Mouse (Mus musculus) G1E (cell line): ENCODE measurements at regions not wholly inside any gene's neighbourhood (a gene's known extent, or its start where the extent isn't known, plus 50 kb on each side); places are given as distances from the start of the nearest gene placed in this dataset.

ENCODE experiments used
- CTCF ChIP-seq: IDR thresholded peaks from 2 replicates; pipeline ENCODE4 v1.5.1; 2012; ENCODE audit warnings: low read depth, low read length, inconsistent platforms, mixed read lengths
- GATA1 ChIP-seq: IDR thresholded peaks from 2 replicates; pipeline ENCODE4 v1.6.1; 2012; ENCODE audit warnings: borderline replicate concordance, low read length, inconsistent platforms, mixed read lengths
- POLR2AphosphoS5 ChIP-seq: IDR thresholded peaks from 2 replicates; pipeline ENCODE4 v1.6.1; 2012; ENCODE audit warnings: low read depth, low read length, inconsistent platforms; ENCODE audit not compliant: insufficient replicate concordance
- TAL1 ChIP-seq: conservative IDR thresholded peaks from 2 replicates; pipeline ENCODE4 v1.6.1; 2012; ENCODE audit warnings: low read depth, low read length, inconsistent platforms, mixed read lengths

DNA sequence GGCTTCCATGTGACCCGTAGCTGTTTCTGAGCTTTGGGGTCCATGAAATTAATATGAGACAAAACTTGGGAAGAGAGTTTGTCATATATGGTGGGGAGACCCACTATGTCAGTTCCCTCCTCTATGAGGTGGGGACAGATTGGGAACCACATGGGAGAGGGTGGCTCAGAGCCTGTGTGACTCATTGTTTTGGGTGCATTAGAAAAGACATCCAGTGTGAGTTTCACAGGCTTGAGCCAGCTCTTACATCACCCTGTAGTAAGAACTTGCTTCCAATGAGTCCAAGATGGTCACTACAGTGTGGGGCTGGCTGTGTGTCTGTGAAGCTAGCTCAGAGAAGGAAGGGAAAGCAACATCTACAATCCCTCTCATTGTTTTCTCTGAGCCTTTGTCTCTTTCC, 314.6 kb upstream of the Myt1l start:
- TF ChIP-seq GATA1 (no peak), CTCF (no peak), POLR2AphosphoS5 (no peak), TAL1 (no peak)
